9 mouse cellular contexts compared by ENCODE assay signal in the genomic region with DNA sequence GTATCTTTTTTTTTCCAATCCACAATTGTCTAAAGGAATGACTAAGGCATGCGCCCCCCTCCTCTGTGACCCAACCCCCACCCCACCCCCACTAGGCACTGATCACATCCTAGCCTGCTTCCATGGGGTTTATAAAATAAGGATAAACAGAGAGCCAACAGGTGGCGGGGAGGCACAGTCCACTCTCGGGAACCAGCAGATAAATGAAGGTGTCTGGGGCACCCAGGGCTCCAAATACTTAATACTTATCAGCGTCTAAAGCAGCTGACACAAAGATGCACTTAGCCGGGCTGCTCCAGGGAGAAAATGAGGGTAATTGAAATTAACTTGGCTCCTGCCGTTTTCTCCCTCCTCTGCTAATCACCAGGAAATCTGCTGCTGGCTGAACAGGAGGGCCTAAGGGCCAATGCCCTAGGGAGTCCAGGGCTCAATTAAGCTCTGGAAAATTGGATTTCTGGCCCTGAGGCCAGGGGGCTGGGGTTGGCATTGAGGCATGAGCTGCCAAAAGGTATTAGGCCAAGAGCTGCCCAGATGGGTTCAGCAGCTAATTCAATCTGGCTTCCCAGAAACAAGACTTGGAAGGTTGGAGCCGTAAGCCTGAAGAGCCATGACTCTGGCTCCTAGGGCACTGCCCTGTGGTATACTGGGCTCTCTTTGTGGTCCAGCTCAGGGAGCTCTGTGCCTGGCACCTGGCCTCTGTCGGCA. TPM values are rescaled to one million over a fixed set of nuclear protein-coding genes. Genes with fewer than 3 reads are reported as not detected.
DNase-seq lines count a peak whose midpoint lies in the region; ATAC-seq and TF ChIP-seq lines count a peak whose summit lies in the region.
"Had no signal": no experiment of that assay in that cellular context is flagged by ENCODE, and none has a peak within 500 bp of the region (broad histone marks: within the 10 kb centered on the region; RNA-seq: fewer than 3 reads in every experiment).

No protein-coding gene starts in this region.

- no peaks in the 10 kb centered on the region for H3K9me3 ChIP-seq in intestine, embryonic 14.5 days (ENCODE audit: control insufficient read depth, low read length)
- H3K9me3 ChIP-seq in intestine, postnatal 0 days (ENCODE audit: control insufficient read depth): no peaks in the 10 kb centered on the region
- H3K9me3 ChIP-seq in embryonic facial prominence, embryonic 10.5 days: no peaks in the 10 kb centered on the region
- H3K9me3 ChIP-seq in hindbrain, embryonic 15.5 days: no peaks in the 10 kb centered on the region
- H3K9me3 ChIP-seq in neural tube, embryonic 13.5 days: no peaks in the 10 kb centered on the region

- no peak overlapping the region for H3K27ac ChIP-seq in intestine, embryonic 14.5 days (ENCODE audit: low read depth)
- no peak overlapping the region for H3K27ac ChIP-seq in intestine, postnatal 0 days (ENCODE audit: low read depth, low read length)
- H3K27ac ChIP-seq in embryonic facial prominence, embryonic 10.5 days (replicated peaks): peak overlapping the region; percentile 52
- peak overlapping the region; percentile 36; the same call in 1 of the 2 replicates for H3K27ac ChIP-seq in hindbrain, embryonic 15.5 days (replicated peaks)
- H3K27ac ChIP-seq in neural tube, embryonic 13.5 days (replicated peaks): peak overlapping the region; percentile 78

- no peaks in the 10 kb centered on the region for H3K4me1 ChIP-seq in intestine, embryonic 14.5 days (replicated peaks; ENCODE audit: control insufficient read depth, insufficient read depth, low read length)
- H3K4me1 ChIP-seq in intestine, postnatal 0 days (replicated peaks; ENCODE audit: control insufficient read depth, insufficient read depth, low read length): no peaks in the 10 kb centered on the region
- peaks cover 38% of the 10 kb centered on the region for H3K4me1 ChIP-seq in embryonic facial prominence, embryonic 10.5 days
- H3K4me1 ChIP-seq in hindbrain, embryonic 15.5 days (replicated peaks): peaks cover 14% of the 10 kb centered on the region
- peaks cover 27% of the 10 kb centered on the region for H3K4me1 ChIP-seq in neural tube, embryonic 13.5 days (replicated peaks)

- no peak for DNase-seq in intestine, embryonic 14.5 days (ENCODE audit: low spot score)
- DNase-seq in embryonic facial prominence, embryonic 10.5 days (ENCODE audit: low spot score): peak; percentile 83
- DNase-seq in kidney, postnatal 25 days: no peak
- no peak for DNase-seq in left cerebral cortex, adult 18-20 months (ENCODE audit: low spot score in 2 of 2)
- DNase-seq: kidney, adult 8-10 months had no signal

- H3K27me3 ChIP-seq in intestine, embryonic 14.5 days (replicated peaks; ENCODE audit: control insufficient read depth, insufficient read depth, low read length): no peaks in the 10 kb centered on the region
- no peaks in the 10 kb centered on the region for H3K27me3 ChIP-seq in intestine, postnatal 0 days (replicated peaks; ENCODE audit: control insufficient read depth, insufficient read depth, low read length)
- H3K27me3 ChIP-seq in embryonic facial prominence, embryonic 10.5 days (replicated peaks; ENCODE audit: low read depth, poor library complexity, severe bottlenecking): peaks cover 12% of the 10 kb centered on the region; the same call in 1 of the 2 replicates
- H3K27me3 ChIP-seq in hindbrain, embryonic 15.5 days: no peaks in the 10 kb centered on the region
- no peaks in the 10 kb centered on the region for H3K27me3 ChIP-seq in neural tube, embryonic 13.5 days

- peak; percentile 66; the same call in 1 of the 2 replicates for ATAC-seq in intestine, embryonic 14.5 days (replicated peaks; ENCODE audit: low FRiP score, low TSS enrichment, low read depth)
- no peak for ATAC-seq in intestine, postnatal 0 days
- peak; percentile 84 for ATAC-seq in hindbrain, embryonic 15.5 days (ENCODE audit: low FRiP score, low read depth)
- peak; percentile 43; the same call in 1 of the 2 replicates for ATAC-seq in neural tube, embryonic 13.5 days (ENCODE audit: low read depth)
- ATAC-seq in erythroid progenitor cell, adult 5-6 weeks (replicated peaks; ENCODE audit: low FRiP score, poor library complexity, severe bottlenecking): no peak

- H3K4me3 ChIP-seq in intestine, embryonic 14.5 days (ENCODE audit: low read depth, low read length): no peak overlapping the region
- no peak overlapping the region for H3K4me3 ChIP-seq in intestine, postnatal 0 days (ENCODE audit: low read depth, low read length)
- 0 out of 2 replicates have a peak overlapping the region, but pooled peaks have one; percentile 2 for H3K4me3 ChIP-seq in embryonic facial prominence, embryonic 10.5 days
- no peak overlapping the region for H3K4me3 ChIP-seq in hindbrain, embryonic 15.5 days
- H3K4me3 ChIP-seq in neural tube, embryonic 13.5 days: no peak overlapping the region

- TF ChIP-seq CTCF in intestine, postnatal 0 days (IDR thresholded peaks at IDR 0.05; ENCODE audit: low read depth): no peak

- no peaks in the 10 kb centered on the region for H3K36me3 ChIP-seq in intestine, embryonic 14.5 days (ENCODE audit: control insufficient read depth, insufficient read depth, low read length)
- no peaks in the 10 kb centered on the region for H3K36me3 ChIP-seq in intestine, postnatal 0 days (ENCODE audit: control insufficient read depth, insufficient read depth)
- H3K36me3 ChIP-seq in embryonic facial prominence, embryonic 10.5 days (replicated peaks): no peaks in the 10 kb centered on the region
- no peaks in the 10 kb centered on the region for H3K36me3 ChIP-seq in hindbrain, embryonic 15.5 days
- no peaks in the 10 kb centered on the region for H3K36me3 ChIP-seq in neural tube, embryonic 13.5 days

- 27% methylated on average over 8 of the region's 8 CpGs for WGBS in intestine, embryonic 14.5 days
- 39% methylated on average over 8 of the region's 8 CpGs for WGBS in intestine, postnatal 0 days
- 17% methylated on average over 8 of the region's 8 CpGs for WGBS in embryonic facial prominence, embryonic 10.5 days
- 22% methylated on average over 8 of the region's 8 CpGs for WGBS in hindbrain, embryonic 15.5 days
- 23% methylated on average over 8 of the region's 8 CpGs for WGBS in neural tube, embryonic 13.5 days

- H3K4me2 ChIP-seq in intestine, embryonic 14.5 days (ENCODE audit: low read length): no peak overlapping the region
- no peak overlapping the region for H3K4me2 ChIP-seq in intestine, postnatal 0 days (replicated peaks; ENCODE audit: low read depth)
- no peak overlapping the region for H3K4me2 ChIP-seq in hindbrain, embryonic 15.5 days
- no peak overlapping the region for H3K4me2 ChIP-seq in neural tube, embryonic 13.5 days

- H3K9ac ChIP-seq in intestine, embryonic 14.5 days (ENCODE audit: low read length): no peak overlapping the region
- no peak overlapping the region for H3K9ac ChIP-seq in intestine, postnatal 0 days (ENCODE audit: low read depth, low read length)
- H3K9ac ChIP-seq in hindbrain, embryonic 15.5 days: no peak overlapping the region
- no peak overlapping the region for H3K9ac ChIP-seq in neural tube, embryonic 13.5 days

RNA-seq across cellular contexts. Expression of a gene that starts 18.8 kb away (rescaled TPM):
- 11.9 and 12.0 TPM in 2 replicates for polyA plus RNA-seq in intestine, embryonic 14.5 days (2014; fragmentation: Nextera tagmentation; extraction: Ambion mirVana)
- 2.3 and 3.1 TPM in 2 replicates for polyA plus RNA-seq in intestine, postnatal 0 days (2015; fragmentation: Nextera tagmentation; extraction: Ambion mirVana)
- 1.3 and 1.9 TPM in 2 replicates for polyA plus RNA-seq in embryonic facial prominence, embryonic 10.5 days (2016; fragmentation: Nextera tagmentation; extraction: Ambion mirVana)
- polyA plus RNA-seq in hindbrain, embryonic 15.5 days (2015; fragmentation: Nextera tagmentation; extraction: Ambion mirVana): 1.2 and 1.4 TPM in 2 replicates
- 1.6 and 1.8 TPM in 2 replicates for polyA plus RNA-seq in neural tube, embryonic 13.5 days (2015; fragmentation: Nextera tagmentation; extraction: Ambion mirVana)
- total RNA-seq in erythroid progenitor cell, adult 5-6 weeks (2015; ENCODE audit: low replicate concordance): not detected in 2 replicates
- total RNA-seq in erythroid progenitor cell, adult 5-6 weeks (2017; ENCODE audit: low replicate concordance): not detected in 2 replicates
- under 1 TPM; 0.09 to 0.28 TPM for total RNA-seq in left cerebral cortex, adult 18-20 months (2021)

RNA-seq across cellular contexts. Expression of a gene that starts 41.0 kb away (rescaled TPM):
- polyA plus RNA-seq in intestine, embryonic 14.5 days (2014; fragmentation: Nextera tagmentation; extraction: Ambion mirVana): 20.6 and 23.9 TPM in 2 replicates
- polyA plus RNA-seq in intestine, postnatal 0 days (2015; fragmentation: Nextera tagmentation; extraction: Ambion mirVana): 5.3 and 5.4 TPM in 2 replicates
- 3.1 and 5.0 TPM in 2 replicates for polyA plus RNA-seq in embryonic facial prominence, embryonic 10.5 days (2016; fragmentation: Nextera tagmentation; extraction: Ambion mirVana)
- 15.5 and 18.5 TPM in 2 replicates for polyA plus RNA-seq in hindbrain, embryonic 15.5 days (2015; fragmentation: Nextera tagmentation; extraction: Ambion mirVana)
- polyA plus RNA-seq in neural tube, embryonic 13.5 days (2015; fragmentation: Nextera tagmentation; extraction: Ambion mirVana): 25.5 and 27.1 TPM in 2 replicates
- total RNA-seq in erythroid progenitor cell, adult 5-6 weeks (2015; ENCODE audit: low replicate concordance): not detected in 2 replicates
- not detected in 2 replicates for total RNA-seq in erythroid progenitor cell, adult 5-6 weeks (2017; ENCODE audit: low replicate concordance)
- under 1 TPM; 0.28 to 0.30 TPM for total RNA-seq in left cerebral cortex, adult 18-20 months (2021)

Comparison
In these comparisons a context has a peak if more than half of its experiments do, and no peak if none do; other contexts are left out.
1. ATAC-seq: peak in intestine, embryonic 14.5 days (single experiment), hindbrain, embryonic 15.5 days (single experiment) and neural tube, embryonic 13.5 days (single experiment); none in intestine, postnatal 0 days (single experiment) and erythroid progenitor cell, adult 5-6 weeks (single experiment).
2. H3K27ac ChIP-seq: peak in embryonic facial prominence, embryonic 10.5 days (single experiment), hindbrain, embryonic 15.5 days (single experiment) and neural tube, embryonic 13.5 days (single experiment); none in intestine, embryonic 14.5 days (single experiment) and intestine, postnatal 0 days (single experiment).